Mouse (Mus musculus): ENCODE results near the gene Lsm7.

DNA sequence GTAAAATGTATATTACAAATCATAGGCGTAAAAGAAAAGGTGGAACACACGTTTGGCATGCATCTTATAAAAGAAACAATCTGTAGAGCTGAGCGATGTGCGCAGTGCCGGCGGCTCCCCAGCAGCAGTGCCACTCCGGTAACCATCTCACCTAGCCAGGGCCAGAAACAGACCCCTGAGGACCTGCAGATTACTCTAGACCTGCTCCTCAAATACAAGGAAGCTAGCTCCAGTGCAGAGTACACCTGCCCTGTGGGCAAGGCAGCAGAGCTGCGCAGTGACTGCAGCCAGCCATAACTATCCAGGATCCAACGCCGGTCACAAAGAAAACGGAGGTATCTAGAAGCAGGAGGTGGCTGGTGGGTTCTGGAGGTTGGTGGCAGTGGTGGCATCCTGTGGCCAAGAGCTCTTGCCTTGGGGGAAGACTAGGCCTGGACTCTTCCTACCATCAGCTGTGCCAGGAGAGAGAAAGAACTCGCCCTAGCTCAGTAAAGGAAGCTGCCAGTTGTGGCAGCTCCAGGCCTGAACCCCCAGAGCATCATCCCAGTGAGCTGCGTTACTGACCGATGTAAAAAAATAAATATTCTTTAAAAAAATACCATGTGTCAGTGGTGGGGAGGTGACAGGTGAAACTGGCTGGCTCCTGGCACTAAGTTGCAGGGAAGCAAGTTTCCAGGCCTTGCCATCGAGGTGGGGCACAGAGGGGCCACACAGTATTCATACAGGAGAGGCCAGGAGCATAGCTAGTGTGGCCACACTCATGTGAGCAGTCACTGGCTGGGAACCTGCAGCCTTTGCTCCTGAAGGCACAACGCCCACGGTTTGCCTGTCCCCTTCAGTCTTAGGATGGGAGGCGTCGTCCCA lies 46.6 kb upstream of the Lsm7 start:
- TF ChIP-seq GATA1 (IDR thresholded peaks at IDR 0.05; ENCODE audit: low read length) (no peak), TAL1 (IDR thresholded peaks at IDR 0.05; ENCODE audit: low read length) (no peak)

Data from erythroblast, embryonic 14.5 days (primary cell).